Mouse (Mus musculus): Measurements from ENCODE around the gene Abtb2.

The Abtb2 gene

GRCm38 (mm10) chr2:103661696-103662095 lies 95.6 kb downstream of the Abtb2 start:
- DNase-seq (ENCODE audit: low spot score in 2 of 2) = no peak

GRCm38 (mm10) chr2:103662121-103662520 lies 96.0 kb downstream of the Abtb2 start:
- DNase-seq (ENCODE audit: low spot score in 2 of 2) = peak; percentile 70 to 76

DNA sequence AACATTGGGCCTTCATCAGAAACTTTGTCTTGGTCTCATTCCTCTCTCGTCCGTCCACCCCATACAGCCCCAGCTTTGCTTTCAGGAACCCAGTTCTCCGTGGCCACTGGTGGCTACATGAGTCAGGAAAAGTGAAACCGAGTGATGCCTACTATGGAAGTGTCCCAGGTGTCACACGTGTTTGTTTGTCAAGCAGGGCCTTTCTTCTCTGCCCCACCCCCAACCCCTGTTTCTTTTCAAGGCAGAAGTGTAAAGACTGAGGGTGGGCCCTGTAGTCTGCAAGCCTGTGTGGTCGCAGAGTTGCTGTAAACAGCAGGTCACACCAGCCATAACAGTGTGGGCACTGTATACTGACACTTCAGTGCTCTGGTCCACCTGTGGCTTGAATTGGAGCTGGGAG lies 98.2 kb downstream of the Abtb2 start:
- no peak for DNase-seq (ENCODE audit: low spot score in 2 of 2)

DNA sequence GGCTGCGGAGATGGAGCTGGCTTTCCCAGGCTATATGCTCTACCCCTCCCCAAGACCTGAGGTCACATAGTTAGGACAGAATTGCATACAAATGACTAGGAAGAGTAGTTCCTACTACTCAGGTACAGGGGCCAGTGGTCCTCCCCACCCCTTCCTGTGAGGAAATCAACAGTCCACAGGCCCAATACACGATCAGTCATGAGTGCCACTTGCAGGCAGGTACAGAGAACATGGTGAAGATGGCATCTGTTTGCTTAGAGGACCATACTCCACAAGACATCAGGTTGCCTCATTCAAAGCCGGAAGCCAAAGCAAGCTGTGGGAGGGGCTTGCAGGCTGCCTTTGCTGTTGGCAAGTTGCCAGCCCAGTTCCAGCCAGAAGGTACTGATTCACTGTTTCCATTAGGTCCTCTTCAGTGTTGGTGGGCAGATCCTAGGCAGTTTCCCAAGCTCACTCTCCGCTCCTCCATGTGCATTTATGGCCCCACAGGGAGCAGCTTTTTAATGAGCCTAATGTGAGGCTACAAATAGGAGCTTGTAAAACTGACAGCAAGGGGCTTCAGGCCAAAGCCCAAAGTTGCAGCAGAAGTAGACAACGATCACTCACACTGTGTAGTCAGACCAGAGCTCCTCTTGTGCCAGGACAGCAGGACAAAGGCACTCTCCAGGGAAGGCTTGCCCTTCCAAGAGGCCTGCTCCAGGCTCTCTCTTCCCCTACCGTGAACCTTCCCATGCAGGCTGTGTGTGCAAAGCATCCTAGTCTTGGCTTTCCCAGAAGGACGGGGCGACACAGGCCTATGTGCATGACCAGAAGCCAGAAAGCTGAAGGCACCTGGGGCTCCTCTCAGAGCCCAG lies 102.1 kb downstream of the Abtb2 start:
- peak; percentile 42 to 57 for DNase-seq (ENCODE audit: low spot score in 2 of 2)

- DNase-seq (ENCODE audit: low spot score in 2 of 2) = peak in 1 of 2 experiments; percentile 18
Measured at GRCm38 (mm10) chr2:103668939-103669338, 102.8 kb downstream of the Abtb2 start.

GRCm38 (mm10) chr2:103669561-103669960 lies 103.5 kb downstream of the Abtb2 start:
- no peak for DNase-seq (ENCODE audit: low spot score in 2 of 2)

- DNase-seq (ENCODE audit: low spot score in 2 of 2) = peak; percentile 68 to 87
Measured at GRCm38 (mm10) chr2:103670276-103670680, 104.2 kb downstream of the Abtb2 start.

- no peak for DNase-seq (ENCODE audit: low spot score in 2 of 2)
Measured at GRCm38 (mm10) chr2:103672573-103673119, 106.5 kb downstream of the Abtb2 start.

- DNase-seq (ENCODE audit: low spot score in 2 of 2) = no peak
Measured at GRCm38 (mm10) chr2:103673609-103674008, 107.5 kb downstream of the Abtb2 start.

DNA sequence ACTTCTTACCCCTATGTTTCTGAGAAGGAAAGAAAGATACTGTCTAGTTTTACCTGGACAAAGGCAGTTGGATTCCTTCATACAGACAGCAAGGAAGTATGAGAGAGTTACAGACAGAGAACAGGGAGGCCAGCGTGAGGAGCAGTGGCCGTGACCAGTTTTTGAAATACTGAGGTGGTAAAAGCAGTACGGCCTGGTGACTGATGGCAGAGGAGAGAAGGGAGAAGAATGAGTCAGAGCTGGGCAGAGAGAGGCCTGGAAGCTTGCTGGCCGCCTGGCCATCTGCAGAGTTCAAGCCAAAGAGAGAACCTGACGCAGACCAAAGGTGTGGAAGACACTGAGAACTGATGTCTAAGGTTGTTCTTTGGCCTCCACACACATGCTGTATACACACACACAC lies 109.3 kb downstream of the Abtb2 start:
- DNase-seq (ENCODE audit: low spot score in 2 of 2) = no peak

GRCm38 (mm10) chr2:103676808-103677207 lies 110.7 kb downstream of the Abtb2 start:
- DNase-seq (ENCODE audit: low spot score in 2 of 2) = no peak

- no peak for DNase-seq (ENCODE audit: low spot score in 2 of 2)
Measured at GRCm38 (mm10) chr2:103677614-103678369, 111.7 kb downstream of the Abtb2 start.

DNA sequence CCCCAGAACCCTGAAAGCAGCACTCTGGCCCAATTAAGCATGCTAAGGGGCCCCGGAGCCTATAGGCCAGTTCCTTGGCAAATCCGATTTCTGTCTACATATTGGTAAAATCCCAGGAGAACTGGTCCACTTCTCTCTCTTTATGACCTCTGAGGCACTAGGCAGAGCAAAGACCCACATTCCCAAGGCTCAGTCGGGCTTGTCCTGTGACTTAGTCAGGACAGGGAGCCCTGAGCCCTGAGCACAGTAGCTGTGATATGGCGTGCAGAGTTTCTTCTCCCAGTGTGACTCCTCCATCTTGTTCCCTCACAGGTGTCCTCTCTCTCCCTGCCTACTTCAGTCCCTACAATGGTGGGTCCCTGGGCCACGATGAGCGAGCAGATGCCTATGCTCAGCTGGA lies 112.3 kb downstream of the Abtb2 start:
- no peak for DNase-seq (ENCODE audit: low spot score in 2 of 2)

- no peak for DNase-seq (ENCODE audit: low spot score in 2 of 2)
Measured at GRCm38 (mm10) chr2:103680364-103681110, 114.4 kb downstream of the Abtb2 start.

DNA sequence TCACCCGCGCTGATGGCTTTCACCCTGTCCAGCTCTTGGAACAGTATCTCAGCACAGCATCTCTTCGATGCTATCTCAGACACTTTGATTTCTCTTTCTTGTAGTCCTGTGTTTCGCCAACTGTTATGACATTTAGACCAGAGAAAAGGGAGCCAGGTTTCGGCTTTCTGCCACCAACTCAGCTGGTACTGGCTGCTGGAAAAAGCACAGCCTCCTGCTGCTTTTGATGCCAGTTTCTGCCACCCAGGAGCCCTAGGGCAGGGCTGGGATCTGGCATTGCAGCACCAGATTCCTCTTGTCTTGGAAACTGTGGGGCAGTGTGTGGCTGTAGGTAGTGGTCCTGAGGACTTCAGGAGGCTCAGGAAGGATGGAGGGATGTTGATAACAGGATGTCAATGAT lies 115.0 kb downstream of the Abtb2 start:
- DNase-seq (ENCODE audit: low spot score in 2 of 2) = no peak

DNA sequence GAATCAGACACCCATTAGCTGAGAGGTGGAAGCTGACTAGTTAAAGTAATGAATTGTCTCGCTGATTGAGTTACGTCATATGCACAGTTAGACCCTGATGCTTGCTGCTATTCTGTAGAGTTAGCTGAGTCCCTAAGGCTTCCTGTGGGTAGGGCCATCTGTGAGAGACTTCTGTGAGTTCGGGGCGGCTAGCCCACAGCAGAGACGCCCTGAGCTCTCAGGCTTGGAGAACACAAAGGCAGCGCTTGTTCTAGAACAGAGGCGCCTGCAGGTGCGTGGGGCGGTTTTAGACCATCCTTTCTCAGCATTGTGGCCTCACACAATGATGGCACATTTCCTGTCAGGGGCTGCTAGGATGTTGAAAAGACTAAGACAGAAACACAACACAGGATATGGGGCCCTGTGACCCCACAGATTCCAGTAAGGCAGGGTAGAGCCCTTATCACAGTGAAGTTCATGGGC lies 116.2 kb downstream of the Abtb2 start:
- DNase-seq (ENCODE audit: low spot score in 2 of 2) = no peak

- DNase-seq (ENCODE audit: low spot score in 2 of 2) = no peak
Measured at GRCm38 (mm10) chr2:103682927-103683442, 116.9 kb downstream of the Abtb2 start.

GRCm38 (mm10) chr2:103684431-103684830 lies 118.3 kb downstream of the Abtb2 start:
- no peak for DNase-seq (ENCODE audit: low spot score in 2 of 2)

DNA sequence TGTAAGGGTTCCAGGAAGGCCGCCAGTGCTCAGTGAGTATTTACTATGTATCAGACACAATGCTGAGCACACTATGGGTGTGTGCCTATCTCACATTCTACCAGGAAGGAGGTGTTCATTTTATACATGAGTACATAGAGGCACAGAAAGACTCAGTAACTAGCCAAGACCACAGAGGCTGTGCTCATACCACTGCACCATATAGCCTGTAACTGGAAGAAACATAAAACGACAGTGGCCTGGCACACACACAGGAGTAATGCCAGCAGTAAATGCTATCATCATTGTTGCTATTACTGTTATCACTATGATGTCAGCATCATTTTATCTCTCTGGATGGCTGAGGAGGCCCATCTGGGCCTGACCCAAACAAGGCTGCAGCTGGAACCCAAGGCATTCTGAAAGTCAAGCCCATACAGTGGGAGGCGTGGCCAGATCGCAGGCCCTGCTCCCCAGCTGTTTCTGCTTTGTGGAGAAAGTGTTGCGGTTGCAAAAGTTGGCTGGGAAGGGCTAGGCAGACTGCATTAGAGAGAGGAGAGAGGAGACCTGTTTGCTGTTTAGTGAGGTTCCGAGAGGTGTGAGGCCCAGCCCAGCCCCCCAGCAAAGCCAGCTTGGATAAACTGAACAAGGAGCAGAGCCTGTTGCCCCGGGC lies 118.9 kb downstream of the Abtb2 start:
- DNase-seq (ENCODE audit: low spot score in 2 of 2) = no peak

DNA sequence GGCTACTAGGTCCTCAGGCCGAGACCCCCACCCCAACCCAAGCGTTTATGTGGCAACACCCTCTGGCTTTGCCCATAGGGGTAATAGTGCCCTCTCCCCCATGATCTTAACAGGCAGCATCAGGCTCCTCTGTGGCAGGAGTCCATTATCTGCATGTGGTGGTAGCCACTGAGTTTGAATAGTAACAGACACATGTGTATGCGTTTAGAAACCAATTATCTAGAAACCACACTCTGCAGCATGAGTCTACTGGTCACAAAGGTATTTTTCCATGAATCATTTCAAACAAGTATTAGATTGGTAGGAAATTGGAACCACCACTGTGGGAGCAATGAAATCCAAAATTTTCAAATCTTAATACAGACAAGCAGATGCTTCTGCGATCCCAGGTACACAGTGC lies 119.5 kb downstream of the Abtb2 start:
- no peak for DNase-seq (ENCODE audit: low spot score in 2 of 2)

DNA sequence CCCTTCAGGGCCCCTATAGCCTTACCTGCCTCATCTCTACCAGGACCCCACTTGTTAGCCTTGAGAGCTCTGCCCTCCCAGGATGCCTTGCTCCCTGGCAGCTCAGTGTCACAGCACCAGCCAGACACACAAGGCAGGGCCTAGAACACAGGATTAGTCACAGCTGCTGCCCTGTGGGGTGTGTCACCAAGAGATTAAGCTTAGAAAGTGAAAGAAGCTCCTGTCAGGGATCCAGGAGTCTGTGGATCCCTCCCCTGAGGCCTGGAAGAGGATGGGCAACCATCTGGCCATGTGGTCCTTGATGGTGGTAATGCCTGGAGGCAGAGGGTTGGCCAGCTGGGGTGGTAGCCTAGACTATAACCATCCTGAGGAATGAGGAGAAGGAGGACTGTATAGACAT lies 121.0 kb downstream of the Abtb2 start:
- no peak for DNase-seq (ENCODE audit: low spot score in 2 of 2)
